Mouse (Mus musculus): Measurements from ENCODE around the gene Piezo1. TPM values are rescaled to one million over a fixed set of nuclear protein-coding genes. Genes with fewer than 3 reads are reported as not detected.

Piezo1 gene
- polyA plus RNA-seq, 1 experiment from 2014 or later: 12.4 TPM

GRCm38 (mm10) chr8:122467816-122468215 lies 83.3 kb downstream of the Piezo1 start:
- no peak overlapping the region for H3K27ac ChIP-seq (replicated peaks)
- no peak for ATAC-seq (ENCODE audit: insufficient read depth)
- 76% methylated on average over 13 of the region's 13 CpGs for WGBS (ENCODE audit: insufficient replicate concordance)
- peaks cover 21% of the 10 kb centered on the region; the same call in 1 of the 2 replicates for H3K36me3 ChIP-seq (replicated peaks)
- H3K27me3 ChIP-seq: peaks cover 4% of the 10 kb centered on the region; the same call in 1 of the 2 replicates
- no peak overlapping the region for H3K4me2 ChIP-seq
- peaks cover 42% of the 10 kb centered on the region for H3K4me1 ChIP-seq (replicated peaks)
- H3K9ac ChIP-seq: no peak overlapping the region
- H3K4me3 ChIP-seq (replicated peaks): no peak overlapping the region
- H3K9me3 ChIP-seq (replicated peaks): no peaks in the 10 kb centered on the region

- H3K9ac ChIP-seq: no peak overlapping the region
- H3K27me3 ChIP-seq: peaks cover 32% of the 10 kb centered on the region
- H3K4me2 ChIP-seq: no peak overlapping the region
- peaks cover 59% of the 10 kb centered on the region for H3K4me1 ChIP-seq (replicated peaks)
- peaks cover 21% of the 10 kb centered on the region; the same call in 1 of the 2 replicates for H3K36me3 ChIP-seq (replicated peaks)
- no peak overlapping the region for H3K27ac ChIP-seq (replicated peaks)
- WGBS (ENCODE audit: insufficient replicate concordance): 19% methylated on average over 7 of the region's 7 CpGs
- no peak for ATAC-seq (ENCODE audit: insufficient read depth)
- no peak overlapping the region for H3K4me3 ChIP-seq (replicated peaks)
- no peaks in the 10 kb centered on the region for H3K9me3 ChIP-seq (replicated peaks)
Observed at GRCm38 (mm10) chr8:122464985-122465384, 86.1 kb downstream of the Piezo1 start.

GRCm38 (mm10) chr8:122463651-122464640 lies 87.2 kb downstream of the Piezo1 start:
- ATAC-seq (ENCODE audit: insufficient read depth): no peak
- Histone ChIP-seq H3K36me3 (replicated peaks) (peaks cover 21% of the 10 kb centered on the region; the same call in 1 of the 2 replicates), H3K4me3 (replicated peaks) (no peak overlapping the region), H3K27ac (replicated peaks) (peak overlapping the region; percentile 34), H3K9ac (no peak overlapping the region), H3K4me1 (replicated peaks) (peaks cover 58% of the 10 kb centered on the region), H3K27me3 (peaks cover 42% of the 10 kb centered on the region), H3K4me2 (peak overlapping the region; percentile 23), H3K9me3 (replicated peaks) (no peaks in the 10 kb centered on the region)
- 11% methylated on average over 12 of the region's 12 CpGs for WGBS (ENCODE audit: insufficient replicate concordance)

- 51% methylated on average over 8 of the region's 8 CpGs for WGBS (ENCODE audit: insufficient replicate concordance)
- Histone ChIP-seq H3K4me1 (replicated peaks) (peaks cover 58% of the 10 kb centered on the region), H3K4me2 (no peak overlapping the region), H3K4me3 (replicated peaks) (no peak overlapping the region), H3K36me3 (replicated peaks) (peaks cover 8% of the 10 kb centered on the region; the same call in 1 of the 2 replicates), H3K9ac (no peak overlapping the region), H3K9me3 (replicated peaks) (no peaks in the 10 kb centered on the region), H3K27ac (replicated peaks) (no peak overlapping the region), H3K27me3 (peaks cover 57% of the 10 kb centered on the region)
- no peak for ATAC-seq (ENCODE audit: insufficient read depth)
Observed at GRCm38 (mm10) chr8:122462510-122462909, 88.6 kb downstream of the Piezo1 start.

- H3K27me3 ChIP-seq: peaks cover 64% of the 10 kb centered on the region
- no peak overlapping the region for H3K9ac ChIP-seq
- no peak overlapping the region for H3K4me3 ChIP-seq (replicated peaks)
- WGBS (ENCODE audit: insufficient replicate concordance): 55% methylated on average over 11 of the region's 11 CpGs
- no peak for ATAC-seq (ENCODE audit: insufficient read depth)
- no peak overlapping the region for H3K4me2 ChIP-seq
- peaks cover 58% of the 10 kb centered on the region for H3K4me1 ChIP-seq (replicated peaks)
- no peak overlapping the region for H3K27ac ChIP-seq (replicated peaks)
- 0 out of 2 replicates have a peak, but pooled peaks cover under 1% of the 10 kb centered on the region for H3K36me3 ChIP-seq (replicated peaks)
- H3K9me3 ChIP-seq (replicated peaks): no peaks in the 10 kb centered on the region
Observed at GRCm38 (mm10) chr8:122461473-122462148, 89.5 kb downstream of the Piezo1 start.

GRCm38 (mm10) chr8:122460524-122461472 lies 90.3 kb downstream of the Piezo1 start, which contains the start of gene Snai3:
TSS of gene Snai3 (minus strand) at chr8:122460733.
- WGBS (ENCODE audit: insufficient replicate concordance): 4% methylated on average over 56 of the region's 56 CpGs

GRCm38 (mm10) chr8:122459990-122460389 lies 91.1 kb downstream of the Piezo1 start:
- no peak for ATAC-seq (ENCODE audit: insufficient read depth)

More at GRCm38 (mm10) chr8:122460524-122461472, 90.3 kb downstream of the Piezo1 start, which contains the start of gene Snai3:
- peak; percentile 52 for ATAC-seq (ENCODE audit: insufficient read depth)
- H3K27ac ChIP-seq (replicated peaks): no peak within 1 kb of the TSS
- H3K27me3 ChIP-seq: peaks cover 73% of the 10 kb centered on the region
- H3K9me3 ChIP-seq (replicated peaks): no peaks in the 10 kb centered on the region
- H3K4me3 ChIP-seq (replicated peaks): peak within 1 kb of the TSS; percentile 32
- no peaks in the 10 kb centered on the region for H3K36me3 ChIP-seq (replicated peaks)
- H3K4me1 ChIP-seq (replicated peaks): peaks cover 58% of the 10 kb centered on the region
- 0 out of 2 replicates have a peak within 1 kb of the TSS, but pooled peaks have one; percentile 5 for H3K9ac ChIP-seq
- peak within 1 kb of the TSS; percentile 64 for H3K4me2 ChIP-seq

GRCm38 (mm10) chr8:122459218-122459900 lies 91.8 kb downstream of the Piezo1 start:
- Histone ChIP-seq H3K36me3 (replicated peaks) (no peaks in the 10 kb centered on the region), H3K4me1 (replicated peaks) (peaks cover 54% of the 10 kb centered on the region), H3K27me3 (peaks cover 82% of the 10 kb centered on the region), H3K4me2 (no peak overlapping the region; the same call in 1 of the 2 replicates), H3K4me3 (replicated peaks) (no peak overlapping the region), H3K9ac (no peak overlapping the region), H3K27ac (replicated peaks) (no peak overlapping the region), H3K9me3 (replicated peaks) (no peaks in the 10 kb centered on the region)
- 42% methylated on average over 6 of the region's 6 CpGs for WGBS (ENCODE audit: insufficient replicate concordance)
- ATAC-seq (ENCODE audit: insufficient read depth): no peak

More at GRCm38 (mm10) chr8:122459990-122460389, 91.1 kb downstream of the Piezo1 start:
- Histone ChIP-seq H3K4me1 (replicated peaks) (peaks cover 54% of the 10 kb centered on the region), H3K9me3 (replicated peaks) (no peaks in the 10 kb centered on the region), H3K4me2 (peak overlapping the region; percentile 64), H3K27ac (replicated peaks) (no peak overlapping the region), H3K4me3 (replicated peaks) (peak overlapping the region; percentile 32), H3K9ac (0 out of 2 replicates have a peak overlapping the region, but pooled peaks have one; percentile 5), H3K27me3 (peaks cover 78% of the 10 kb centered on the region), H3K36me3 (replicated peaks) (no peaks in the 10 kb centered on the region)
- 15% methylated on average over 7 of the region's 7 CpGs for WGBS (ENCODE audit: insufficient replicate concordance)

GRCm38 (mm10) chr8:122457171-122457570 lies 94.0 kb downstream of the Piezo1 start:
- no peak for ATAC-seq (ENCODE audit: insufficient read depth)
- H3K27me3 ChIP-seq: peaks cover 72% of the 10 kb centered on the region
- H3K9ac ChIP-seq: no peak overlapping the region
- no peaks in the 10 kb centered on the region for H3K36me3 ChIP-seq (replicated peaks)
- H3K4me3 ChIP-seq (replicated peaks): no peak overlapping the region
- peaks cover 44% of the 10 kb centered on the region for H3K4me1 ChIP-seq (replicated peaks)
- no peaks in the 10 kb centered on the region for H3K9me3 ChIP-seq (replicated peaks)
- WGBS (ENCODE audit: insufficient replicate concordance): 63% methylated on average over 11 of the region's 11 CpGs
- no peak overlapping the region for H3K27ac ChIP-seq (replicated peaks)
- H3K4me2 ChIP-seq: no peak overlapping the region

- WGBS (ENCODE audit: insufficient replicate concordance): 69% methylated on average over 6 of the region's 6 CpGs
- no peaks in the 10 kb centered on the region for H3K9me3 ChIP-seq (replicated peaks)
- no peak for ATAC-seq (ENCODE audit: insufficient read depth)
Observed at GRCm38 (mm10) chr8:122454409-122454808, 96.7 kb downstream of the Piezo1 start.

More at GRCm38 (mm10) chr8:122454409-122454808, 96.7 kb downstream of the Piezo1 start:
- H3K27me3 ChIP-seq: peaks cover 54% of the 10 kb centered on the region
- H3K9ac ChIP-seq: no peak overlapping the region
- no peaks in the 10 kb centered on the region for H3K36me3 ChIP-seq (replicated peaks)
- H3K4me2 ChIP-seq: no peak overlapping the region
- H3K27ac ChIP-seq (replicated peaks): no peak overlapping the region
- H3K4me1 ChIP-seq (replicated peaks): peaks cover 19% of the 10 kb centered on the region
- H3K4me3 ChIP-seq (replicated peaks): no peak overlapping the region

Data from liver, embryonic 15.5 days (tissue).